Mouse (Mus musculus): ENCODE measurements around the gene Hap1. TPM values are rescaled to one million over a fixed set of nuclear protein-coding genes. Genes with fewer than 3 reads are reported as not detected.

Gene Hap1
- 100 to 1,000 TPM; 169 to 174 TPM for total RNA-seq (2021)
- long read RNA-seq, experiment 1, transcript Hap1-201 (11 exons, 2,120 nt): major isoform, 16 of 87 reads
- long read RNA-seq, experiment 1, partial matches to known transcripts: 20 of 87 reads
- long read RNA-seq, experiment 1, other reads (novel, unspliced or antisense): 51 of 87 reads
- long read RNA-seq, experiment 2, transcript Hap1-201 (11 exons, 2,120 nt): major isoform, 12 of 101 reads
- long read RNA-seq, experiment 2, partial matches to known transcripts: 6 of 101 reads
- long read RNA-seq, experiment 2, other reads (novel, unspliced or antisense): 83 of 101 reads

DNA sequence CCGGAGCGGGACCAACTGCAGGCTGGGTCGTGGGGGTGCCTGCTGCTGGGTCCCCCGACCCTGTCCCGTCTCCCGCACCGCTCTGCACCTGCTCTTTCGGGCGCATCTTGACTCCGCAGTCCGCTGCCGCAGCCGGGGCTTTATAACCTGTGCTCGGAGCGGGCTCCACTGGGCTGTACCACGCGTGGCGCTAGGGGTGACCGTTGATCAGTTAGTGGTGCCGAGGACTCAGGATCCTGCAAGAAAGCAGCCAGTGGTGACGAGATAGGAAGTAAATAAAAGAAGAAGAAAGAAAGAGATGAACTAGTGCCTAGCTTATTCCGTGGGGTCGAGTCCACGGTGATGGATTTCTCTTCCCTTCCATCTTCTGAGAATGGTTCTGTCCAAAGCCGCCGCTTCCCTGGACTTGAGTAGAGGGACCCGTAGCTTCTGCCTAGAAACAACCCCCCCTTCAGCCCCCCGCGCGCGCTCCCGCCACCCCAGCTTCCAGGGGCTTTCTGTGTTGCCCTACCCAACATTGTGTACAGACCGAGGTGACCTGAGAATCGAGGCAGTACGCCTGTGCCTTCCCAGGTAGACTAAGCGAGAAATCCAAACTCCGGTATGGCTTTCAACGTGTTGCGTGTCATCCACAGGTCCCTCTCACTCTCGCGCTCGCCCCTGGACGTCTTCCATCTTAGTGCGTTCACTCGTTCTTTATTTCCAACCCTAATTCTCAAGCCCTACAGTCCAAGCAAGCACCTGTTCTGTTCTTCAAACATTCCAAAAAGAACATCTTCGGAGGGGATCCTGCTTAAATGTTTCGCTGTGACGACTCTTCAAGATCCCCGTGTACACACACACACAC is at the start of gene Hap1:
Gene Hap1, minus strand, starts transcription at position 157 of the 847 bp plus-strand sequence.
- H3K27ac ChIP-seq: peak within 1 kb of the TSS; percentile 96
- peak; percentile 68 to 76 for DNase-seq (ENCODE audit: low spot score in 2 of 2)
- no peak; the same call in none of the 2 replicates for TF ChIP-seq CTCF (conservative IDR thresholded peaks at IDR 0.05)
- H3K4me3 ChIP-seq: peak within 1 kb of the TSS; percentile 98

- no peak overlapping the region for H3K4me3 ChIP-seq
- no peak for DNase-seq (ENCODE audit: low spot score in 2 of 2)
- H3K27ac ChIP-seq: no peak overlapping the region
- no peak for TF ChIP-seq CTCF (conservative IDR thresholded peaks at IDR 0.05)
These were observed 48.6 kb upstream of the Hap1 start for GRCm38 (mm10) chr11:100404456-100405074.

DNA sequence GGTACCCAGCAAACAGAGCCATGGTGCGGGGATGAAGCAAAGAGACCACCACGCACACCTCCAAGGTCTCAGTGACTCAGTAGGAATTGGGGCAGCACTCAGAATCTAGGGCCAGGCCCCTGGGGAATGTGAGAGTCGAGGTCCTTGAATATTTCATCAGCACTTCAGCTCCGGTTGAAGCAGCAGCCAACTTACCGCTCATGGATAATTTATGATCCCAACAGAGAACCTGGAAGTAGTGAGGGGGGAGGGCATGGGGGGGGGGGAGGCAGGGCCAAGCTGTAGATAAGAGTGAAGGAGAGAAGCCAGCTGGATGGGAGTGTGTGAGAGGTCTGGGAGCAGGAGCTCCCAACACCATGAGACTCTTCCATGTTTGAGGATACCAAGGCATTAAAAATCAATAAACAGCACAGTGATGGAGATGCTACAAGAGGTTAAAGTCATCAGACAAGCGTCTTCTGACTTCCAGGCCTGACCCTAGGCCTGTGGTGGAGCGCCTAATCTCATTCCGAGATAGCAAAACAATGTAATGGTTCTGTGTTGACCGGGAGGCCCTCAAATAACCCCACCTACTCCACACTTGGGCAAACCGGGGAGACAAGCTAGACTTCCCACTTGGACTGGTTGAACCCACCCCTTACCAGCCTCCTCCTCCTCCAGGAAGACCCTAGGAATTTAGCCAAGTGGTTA is 47.7 kb upstream of the Hap1 start:
- no peak for TF ChIP-seq CTCF (conservative IDR thresholded peaks at IDR 0.05)
- Histone ChIP-seq H3K27ac (no peak overlapping the region), H3K4me3 (no peak overlapping the region)
- DNase-seq (ENCODE audit: low spot score in 2 of 2): no peak

DNA sequence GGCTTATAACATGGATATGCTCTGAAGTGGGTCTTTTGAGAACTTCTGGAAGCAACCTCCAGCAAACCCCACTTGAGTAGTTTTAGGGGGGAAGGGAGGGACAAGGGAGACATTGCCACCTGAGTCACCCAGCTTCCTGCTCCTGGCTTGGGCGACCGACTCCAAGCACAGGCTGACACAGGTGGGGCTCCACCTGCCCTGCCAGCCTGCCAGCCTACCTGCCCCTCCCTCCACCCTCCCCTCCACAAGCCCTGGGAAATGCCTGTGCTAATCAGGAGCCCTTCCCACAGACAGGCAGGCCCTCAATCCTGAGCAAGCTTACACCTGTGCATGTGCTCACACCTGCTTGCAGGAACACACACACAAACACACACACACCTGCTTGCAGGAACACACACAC is 46.8 kb upstream of the Hap1 start:
- TF ChIP-seq CTCF (conservative IDR thresholded peaks at IDR 0.05): no peak
- no peak overlapping the region for H3K4me3 ChIP-seq
- no peak for DNase-seq (ENCODE audit: low spot score in 2 of 2)
- no peak overlapping the region for H3K27ac ChIP-seq

- no peak overlapping the region for H3K4me3 ChIP-seq
- no peak for TF ChIP-seq CTCF (conservative IDR thresholded peaks at IDR 0.05)
These were observed 46.3 kb upstream of the Hap1 start for GRCm38 (mm10) chr11:100402240-100402639.

GRCm38 (mm10) chr11:100400842-100401241 is 44.9 kb upstream of the Hap1 start:
- Histone ChIP-seq H3K4me3 (no peak overlapping the region), H3K27ac (no peak overlapping the region)
- TF ChIP-seq CTCF (conservative IDR thresholded peaks at IDR 0.05): no peak
- DNase-seq (ENCODE audit: low spot score in 2 of 2): no peak

More at GRCm38 (mm10) chr11:100402240-100402639, 46.3 kb upstream of the Hap1 start:
- no peak for DNase-seq (ENCODE audit: low spot score in 2 of 2)
- no peak overlapping the region for H3K27ac ChIP-seq

DNA sequence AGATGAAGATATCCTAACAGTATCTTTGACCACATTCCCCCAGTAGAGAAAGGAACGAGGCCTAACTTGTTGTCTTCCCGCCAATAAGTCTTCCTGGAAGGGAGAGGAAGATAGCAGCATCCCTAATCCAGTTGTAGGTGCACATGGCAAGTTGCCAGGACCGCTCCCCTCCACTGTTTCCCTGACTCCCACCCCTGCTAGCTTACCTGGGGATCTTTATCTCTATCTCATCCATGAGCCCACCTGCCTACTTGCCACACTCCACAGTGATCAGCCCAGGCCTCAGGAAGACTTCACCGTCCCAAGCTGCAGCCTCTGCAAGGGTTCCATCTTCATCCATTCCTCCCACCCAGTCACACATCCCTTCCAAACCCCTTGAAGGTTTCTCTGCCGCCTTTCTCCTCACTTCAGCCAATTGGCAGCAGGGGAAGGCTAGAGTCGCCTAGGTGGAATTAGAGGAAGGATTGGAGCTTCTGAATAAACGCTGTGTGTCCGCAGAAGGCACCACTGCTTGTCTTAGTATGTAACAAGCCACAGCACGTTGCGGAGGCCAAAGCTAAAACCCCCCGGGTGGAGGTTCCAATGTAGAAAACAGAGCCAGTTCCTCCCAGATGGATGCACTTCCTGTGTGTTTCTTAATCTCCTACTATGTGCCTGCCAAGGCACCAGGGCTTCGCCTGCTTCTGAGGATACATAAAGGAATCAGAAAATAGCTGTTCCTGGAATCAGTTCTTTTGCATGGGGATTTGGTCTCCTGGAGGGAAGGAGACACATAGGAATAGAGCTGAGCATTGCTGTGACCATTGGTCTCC is 44.0 kb upstream of the Hap1 start:
- H3K4me3 ChIP-seq: no peak overlapping the region
- no peak for TF ChIP-seq CTCF (conservative IDR thresholded peaks at IDR 0.05)
- no peak for DNase-seq (ENCODE audit: low spot score in 2 of 2)
- no peak overlapping the region for H3K27ac ChIP-seq

GRCm38 (mm10) chr11:100399320-100399719 is 43.4 kb upstream of the Hap1 start:
- no peak for DNase-seq (ENCODE audit: low spot score in 2 of 2)
- Histone ChIP-seq H3K27ac (no peak overlapping the region), H3K4me3 (no peak overlapping the region)
- TF ChIP-seq CTCF (conservative IDR thresholded peaks at IDR 0.05): no peak

DNA sequence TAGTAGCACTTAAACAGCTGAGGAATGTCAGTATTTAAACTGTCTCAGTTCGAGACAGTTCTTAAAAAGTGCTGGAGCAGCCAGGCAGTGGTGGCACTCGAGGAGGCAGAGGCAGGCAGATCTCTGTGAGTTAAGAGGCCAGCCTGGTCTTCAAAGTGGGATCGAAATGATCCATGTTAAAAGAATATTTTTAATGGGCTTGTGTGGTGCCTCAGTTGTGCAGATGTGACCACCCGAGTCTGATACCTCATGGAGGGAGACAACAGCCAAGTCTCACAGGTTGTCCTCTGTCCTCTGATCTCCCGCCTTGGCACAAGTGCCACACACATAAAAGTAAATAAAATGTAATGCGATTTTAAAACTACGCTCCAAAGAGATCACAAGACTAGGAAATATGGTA is 42.6 kb upstream of the Hap1 start:
- Histone ChIP-seq H3K4me3 (no peak overlapping the region), H3K27ac (peak overlapping the region; percentile 16; the same call in 1 of the 2 replicates)
- TF ChIP-seq CTCF (conservative IDR thresholded peaks at IDR 0.05): no peak
- DNase-seq (ENCODE audit: low spot score in 2 of 2): no peak

DNA sequence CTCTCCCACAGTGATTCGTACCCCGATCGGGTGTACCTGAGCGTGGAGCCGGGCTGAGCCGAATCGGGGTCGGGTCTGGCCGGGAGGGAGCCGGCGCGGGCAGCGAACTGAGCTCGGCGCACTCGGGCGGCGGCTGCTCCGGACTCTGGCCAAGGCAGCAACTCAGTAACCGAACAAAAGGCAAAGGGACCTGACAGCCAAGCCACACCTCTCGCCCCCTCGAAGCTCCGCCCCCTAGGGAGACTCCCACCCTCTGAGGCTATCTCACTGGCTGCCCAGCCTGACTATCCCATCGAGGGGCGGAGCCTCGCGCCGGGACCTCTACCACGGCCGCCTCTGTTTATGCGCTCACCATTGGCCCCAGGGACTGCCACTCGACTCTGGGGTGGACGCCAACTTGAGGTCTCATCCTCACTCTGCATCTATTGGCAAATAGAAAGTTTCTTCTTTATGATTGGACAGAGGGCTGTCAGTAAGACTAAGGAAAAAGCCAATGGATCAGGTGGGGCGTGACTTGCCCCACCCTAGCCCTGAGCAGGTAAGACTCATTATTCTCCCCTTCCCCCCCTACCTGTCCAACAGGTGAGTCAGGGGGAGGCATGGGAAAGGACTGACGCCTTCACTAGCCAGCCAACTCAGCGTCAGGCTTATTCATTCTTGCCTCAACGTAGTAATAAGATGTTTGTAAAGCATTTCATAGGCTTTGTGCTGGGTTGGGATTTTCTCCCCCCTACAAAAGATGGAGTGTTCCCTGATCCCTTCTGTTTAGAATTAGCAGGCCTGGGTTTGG is 41.9 kb upstream of the Hap1 start, which contains the start of gene Jup:
Gene Jup, minus strand, starts transcription at position 164 of the 790 bp plus-strand sequence.
- DNase-seq (ENCODE audit: low spot score in 2 of 2): peak; percentile 99 to 100

More for the DNA sequence above, 41.9 kb upstream of the Hap1 start, which contains the start of gene Jup:
- no peak; the same call in 1 of the 2 replicates for TF ChIP-seq CTCF (conservative IDR thresholded peaks at IDR 0.05)
- Histone ChIP-seq H3K4me3 (peak within 1 kb of the TSS; percentile 95), H3K27ac (peak within 1 kb of the TSS; percentile 88)
